Mouse (Mus musculus) limb, embryonic 12.5 days (tissue): ENCODE results near the gene Rassf5. TPM values are rescaled to one million over a fixed set of nuclear protein-coding genes. Genes with fewer than 3 reads are reported as not detected.

Experiments
- ATAC-seq: fragments of 200-750 bp; cut with Nextera tagmentation; 2 replicates; pipeline ENCODE4 v1.8.0; 2017; ENCODE audit warnings: low read depth, moderate TSS enrichment; ENCODE audit not compliant: insufficient number of reproducible peaks, insufficient read depth, low FRiP score, low TSS enrichment
- H3K27ac ChIP-seq: fragments of 300-500 bp; sonication (generic); 2 replicates; pipeline ENCODE4 v1.5.1; 2016; ENCODE audit warnings: mild to moderate bottlenecking, moderate library complexity
- H3K27me3 ChIP-seq: fragments of 300-500 bp; sonication (generic); 2 replicates; pipeline ENCODE4 v1.6.1; 2016; ENCODE audit warnings: mild to moderate bottlenecking, moderate library complexity
- H3K36me3 ChIP-seq: fragments of 300-500 bp; sonication (generic); 2 replicates; pipeline ENCODE4 v1.6.1; 2016; ENCODE audit warnings: mild to moderate bottlenecking, moderate library complexity
- H3K4me1 ChIP-seq: fragments of 300-500 bp; sonication (generic); replicated peaks from 2 replicates; pipeline ENCODE4 v1.6.1; 2016
- H3K4me2 ChIP-seq: fragments of 300-500 bp; sonication (generic); 2 replicates; pipeline ENCODE4 v1.6.1; 2016; ENCODE audit warnings: mild to moderate bottlenecking, moderate library complexity
- H3K4me3 ChIP-seq: fragments of 300-500 bp; sonication (generic); replicated peaks from 2 replicates; pipeline ENCODE4 v1.5.1; 2016; ENCODE audit warnings: mild to moderate bottlenecking
- H3K9ac ChIP-seq: fragments of 300-500 bp; sonication (generic); replicated peaks from 2 replicates; pipeline ENCODE4 v1.6.1; 2016; ENCODE audit warnings: mild to moderate bottlenecking, moderate library complexity
- H3K9me3 ChIP-seq: fragments of 300-500 bp; sonication (generic); 2 replicates; pipeline ENCODE4 v1.6.1; 2016; ENCODE audit warnings: mild to moderate bottlenecking, moderate library complexity
- WGBS: fragments of 180-500 bp; shearing (Covaris S2); methylation state at CpG from one replicate; pipeline ENCODE4 v1.1.7; 2016; 5-methylcytosine and 5-hydroxymethylcytosine counted together
- polyA plus RNA-seq: library from polyadenylated mRNA; unstranded; fragments of >200 nt; fragmentation: Nextera tagmentation; extraction: Ambion mirVana; gene quantifications from 2 replicates; pipeline ENCODE4 v1.2.1, GENCODE M21; 2016

Rassf5 gene
- polyA plus RNA-seq, 1 experiment from 2014 or later = 1.3 TPM

DNA sequence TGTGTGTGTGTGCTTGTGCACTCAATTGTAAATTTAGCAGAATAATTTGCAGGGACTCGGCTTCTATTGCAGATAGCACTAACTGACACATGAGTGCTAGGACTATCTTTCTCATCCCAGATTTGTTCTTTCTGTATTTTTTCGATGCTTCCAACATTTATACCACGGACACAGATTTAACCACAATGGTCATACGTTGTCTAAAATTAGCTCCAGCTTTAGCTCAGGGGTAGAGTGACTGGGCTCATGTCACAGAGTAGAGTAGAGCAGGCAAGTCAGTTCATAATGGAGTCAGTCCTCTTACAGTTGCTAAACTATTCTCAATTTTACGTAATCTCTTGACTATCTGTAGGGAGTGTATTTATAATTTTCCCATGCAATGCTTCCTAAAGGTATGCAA, 16.4 kb downstream of the Rassf5 start:
- H3K27me3 ChIP-seq = no peaks in the 10 kb centered on the region
- H3K36me3 ChIP-seq = no peaks in the 10 kb centered on the region
- peaks cover under 1% of the 10 kb centered on the region; the same call in 1 of the 2 replicates for H3K4me1 ChIP-seq
- no peak overlapping the region for H3K27ac ChIP-seq
- H3K4me3 ChIP-seq = no peak overlapping the region
- H3K4me2 ChIP-seq = no peak overlapping the region
- no peak for ATAC-seq
- no peak overlapping the region for H3K9ac ChIP-seq
- H3K9me3 ChIP-seq = no peaks in the 10 kb centered on the region
- 85% methylated on average over 5 of the region's 5 CpGs for WGBS

DNA sequence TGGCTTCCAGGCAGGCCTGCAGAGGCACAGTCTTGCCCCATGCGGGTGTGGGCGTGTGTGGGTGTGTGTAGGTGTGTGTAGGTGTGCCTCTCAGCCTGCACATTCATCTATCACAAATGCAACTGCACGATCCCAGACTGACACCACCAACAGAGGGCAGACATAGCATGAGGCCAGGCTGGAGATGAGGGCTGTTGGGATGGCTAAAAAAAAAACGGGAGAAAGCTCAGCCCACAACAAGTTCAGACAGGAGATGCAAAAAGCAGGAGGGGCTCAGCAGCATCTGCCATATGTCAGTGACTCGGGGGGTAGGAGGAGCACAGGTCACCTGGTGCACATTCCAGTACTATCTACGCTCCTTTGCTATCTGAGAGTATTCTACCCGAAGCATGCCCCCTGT, 16.8 kb downstream of the Rassf5 start:
- H3K9ac ChIP-seq = no peak overlapping the region
- no peak overlapping the region for H3K27ac ChIP-seq
- H3K9me3 ChIP-seq = no peaks in the 10 kb centered on the region
- WGBS = 58% methylated on average over 7 of the region's 7 CpGs
- no peak overlapping the region for H3K4me3 ChIP-seq
- H3K36me3 ChIP-seq = no peaks in the 10 kb centered on the region
- H3K4me2 ChIP-seq = no peak overlapping the region
- no peaks in the 10 kb centered on the region for H3K27me3 ChIP-seq
- no peak for ATAC-seq
- H3K4me1 ChIP-seq = no peaks in the 10 kb centered on the region

DNA sequence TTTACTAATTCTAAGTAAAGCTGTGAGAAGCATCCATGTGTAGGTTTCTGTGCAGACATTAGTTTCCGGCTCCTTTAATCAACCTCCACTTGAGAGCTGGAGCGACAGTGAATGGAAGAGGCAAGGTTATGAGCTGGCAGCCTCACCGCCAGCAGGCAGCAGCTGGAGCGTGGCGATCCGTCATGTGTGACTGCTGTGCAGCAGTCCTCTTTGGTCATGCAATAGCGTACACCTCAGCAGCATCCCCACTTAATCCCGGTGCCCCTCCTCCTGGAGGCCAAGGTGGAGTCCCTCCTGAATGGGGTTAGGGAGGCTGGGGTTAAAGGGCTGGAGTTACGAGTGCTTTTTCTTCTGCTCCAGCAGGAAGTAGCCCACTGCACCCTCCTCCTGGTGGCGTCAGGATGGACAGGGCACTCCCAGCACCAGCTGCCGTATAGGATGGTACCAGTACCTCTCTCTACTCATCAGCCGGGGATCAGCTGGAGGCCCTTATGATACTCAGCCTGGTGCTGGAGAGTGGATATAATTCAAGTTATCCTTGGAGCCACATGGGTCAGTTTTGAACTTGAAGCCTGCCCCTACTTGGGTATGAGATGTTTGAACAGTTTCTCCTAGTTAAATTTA, 20.1 kb downstream of the Rassf5 start:
- 67% methylated on average over 12 of the region's 12 CpGs for WGBS
- H3K9ac ChIP-seq = no peak overlapping the region
- no peaks in the 10 kb centered on the region for H3K27me3 ChIP-seq
- H3K36me3 ChIP-seq = no peaks in the 10 kb centered on the region
- H3K4me3 ChIP-seq = no peak overlapping the region
- no peaks in the 10 kb centered on the region for H3K9me3 ChIP-seq
- H3K4me2 ChIP-seq = no peak overlapping the region
- H3K4me1 ChIP-seq = no peaks in the 10 kb centered on the region
- no peak overlapping the region for H3K27ac ChIP-seq
- no peak for ATAC-seq

DNA sequence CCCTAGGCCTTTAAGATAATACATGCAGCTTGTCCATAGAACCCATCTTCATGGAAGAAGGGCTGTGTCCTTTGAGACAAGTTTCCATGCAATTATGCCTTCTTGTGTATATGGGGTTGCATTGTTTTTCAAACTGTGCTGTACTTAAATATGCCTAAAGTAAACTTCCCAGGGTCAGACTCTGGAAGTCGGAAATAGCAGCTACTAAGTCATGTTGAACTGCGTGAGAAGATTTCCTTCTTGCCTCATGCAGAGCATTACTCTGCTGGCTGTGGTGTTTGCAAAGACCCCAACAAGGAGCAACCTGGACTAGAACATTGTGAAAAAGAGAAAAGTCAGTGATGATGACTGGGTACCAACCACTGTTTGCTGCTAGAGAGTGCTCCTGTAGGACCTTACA, 21.7 kb downstream of the Rassf5 start:
- no peak for ATAC-seq
- no peaks in the 10 kb centered on the region for H3K27me3 ChIP-seq
- no peaks in the 10 kb centered on the region for H3K36me3 ChIP-seq
- H3K4me2 ChIP-seq = no peak overlapping the region
- no peak overlapping the region for H3K9ac ChIP-seq
- 91% methylated on average over 2 of the region's 2 CpGs for WGBS
- H3K4me1 ChIP-seq = no peaks in the 10 kb centered on the region
- H3K27ac ChIP-seq = no peak overlapping the region
- no peak overlapping the region for H3K4me3 ChIP-seq
- no peaks in the 10 kb centered on the region for H3K9me3 ChIP-seq

DNA sequence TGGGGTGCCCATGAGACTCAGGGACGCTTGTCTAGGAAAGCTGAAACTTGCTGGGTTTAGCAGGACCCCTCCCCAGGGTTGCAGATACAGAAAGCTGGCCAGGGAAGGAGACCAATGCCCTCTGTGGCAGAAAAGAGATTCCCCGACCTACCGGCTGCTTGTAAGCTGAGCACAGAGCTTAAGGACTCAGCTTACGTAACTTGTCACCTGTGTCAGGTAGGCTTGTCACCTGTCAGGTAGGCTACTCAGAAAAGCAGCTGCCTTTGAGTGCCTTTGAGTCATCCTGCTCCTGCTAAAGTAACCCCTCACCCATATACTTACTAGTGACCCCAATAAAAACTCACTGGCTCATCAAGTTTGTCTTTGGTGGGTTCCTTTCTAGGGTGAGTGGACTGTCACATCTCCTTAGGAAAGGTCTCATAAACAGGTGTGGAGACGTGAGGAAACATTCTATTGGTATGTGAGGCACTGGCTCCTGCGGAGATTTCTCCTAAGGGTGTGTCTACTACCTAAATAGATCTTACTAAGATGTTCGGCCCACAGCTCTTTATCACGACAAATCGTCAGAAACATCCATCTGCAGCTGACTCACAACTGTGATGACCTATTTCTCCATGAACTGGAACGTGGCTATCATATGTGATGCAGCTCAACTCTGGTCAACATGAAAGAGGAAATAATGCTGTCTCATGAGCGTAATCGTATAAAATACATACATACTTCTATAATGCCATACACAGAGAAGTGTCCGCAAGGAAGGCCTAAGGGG, 23.1 kb downstream of the Rassf5 start:
- H3K4me1 ChIP-seq = no peaks in the 10 kb centered on the region
- no peak overlapping the region for H3K27ac ChIP-seq
- H3K36me3 ChIP-seq = no peaks in the 10 kb centered on the region
- no peak overlapping the region for H3K4me2 ChIP-seq
- no peak for ATAC-seq
- no peaks in the 10 kb centered on the region for H3K27me3 ChIP-seq
- H3K4me3 ChIP-seq = no peak overlapping the region
- 83% methylated on average over 13 of the region's 13 CpGs for WGBS
- H3K9ac ChIP-seq = no peak overlapping the region
- no peaks in the 10 kb centered on the region for H3K9me3 ChIP-seq

DNA sequence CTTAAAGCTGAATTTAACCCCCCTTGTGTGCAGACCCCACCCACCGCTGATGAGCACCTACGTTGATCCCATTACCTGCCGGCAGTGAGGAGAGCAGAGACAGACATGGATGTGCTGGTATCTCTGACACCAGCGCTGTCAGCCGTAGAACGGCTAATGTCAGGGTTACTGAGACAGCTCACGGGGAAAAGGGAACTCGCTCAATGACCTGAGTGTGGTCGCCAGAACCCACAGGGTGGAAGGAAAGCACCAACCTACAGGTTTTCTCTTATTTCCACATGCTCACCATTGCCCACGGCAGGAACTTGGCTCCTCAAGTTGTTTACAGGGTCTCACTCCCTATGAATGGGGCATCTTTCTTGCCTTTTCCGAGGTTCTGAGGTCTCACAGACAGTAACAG, 26.1 kb downstream of the Rassf5 start:
- Histone ChIP-seq H3K4me3 (no peak overlapping the region), H3K36me3 (no peaks in the 10 kb centered on the region), H3K27me3 (no peaks in the 10 kb centered on the region), H3K4me1 (no peaks in the 10 kb centered on the region), H3K27ac (no peak overlapping the region), H3K9ac (no peak overlapping the region), H3K4me2 (no peak overlapping the region), H3K9me3 (no peaks in the 10 kb centered on the region)
- no peak for ATAC-seq
- WGBS = 90% methylated on average over 11 of the region's 11 CpGs

DNA sequence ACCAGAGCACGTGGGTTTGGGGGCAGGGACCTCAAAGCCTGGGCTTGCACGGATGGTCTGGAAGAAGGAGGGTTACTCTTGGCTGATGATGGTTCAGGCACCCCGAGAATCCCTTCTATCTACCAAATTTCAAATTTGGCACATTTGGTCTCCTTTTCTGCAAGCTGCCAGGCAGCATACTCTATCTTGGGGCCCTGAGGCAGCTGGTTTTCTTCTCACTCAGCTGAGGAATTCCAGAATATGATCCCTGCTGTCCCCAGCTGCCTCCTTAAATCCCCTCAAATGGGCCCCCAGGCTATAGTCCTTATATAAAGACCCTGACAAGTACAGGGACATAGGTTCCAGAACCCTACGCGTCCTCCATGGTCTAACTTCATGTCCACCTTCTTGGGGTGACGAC, 31.7 kb downstream of the Rassf5 start:
- Histone ChIP-seq H3K27ac (no peak overlapping the region), H3K36me3 (no peaks in the 10 kb centered on the region), H3K4me3 (no peak overlapping the region), H3K4me2 (no peak overlapping the region), H3K27me3 (no peaks in the 10 kb centered on the region), H3K4me1 (0 out of 2 replicates have a peak, but pooled peaks cover 11% of the 10 kb centered on the region), H3K9me3 (no peaks in the 10 kb centered on the region), H3K9ac (no peak overlapping the region)
- WGBS = 73% methylated on average over 6 of the region's 6 CpGs
- ATAC-seq = no peak

DNA sequence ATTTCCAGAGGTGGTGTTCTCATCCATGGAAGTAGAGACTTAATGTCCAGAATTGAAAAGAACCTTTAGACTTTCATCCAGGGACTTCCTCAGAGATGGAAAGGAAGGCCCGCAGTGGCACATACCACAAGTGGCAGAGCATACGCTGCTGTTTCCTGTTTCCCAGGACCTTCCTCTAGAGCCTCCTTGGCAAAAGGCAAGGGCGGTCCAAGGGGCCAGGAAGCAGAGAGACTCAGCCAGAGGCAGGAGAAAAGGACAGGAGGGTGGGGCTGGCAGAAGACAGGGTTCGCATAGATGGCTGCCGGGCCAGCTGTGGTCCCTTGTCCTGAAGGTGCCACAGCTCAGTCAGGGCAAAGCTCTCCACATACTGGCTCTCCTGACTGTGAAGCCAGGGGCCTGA, 32.1 kb downstream of the Rassf5 start:
- Histone ChIP-seq H3K4me1 (0 out of 2 replicates have a peak, but pooled peaks cover 11% of the 10 kb centered on the region), H3K9ac (no peak overlapping the region), H3K4me3 (no peak overlapping the region), H3K36me3 (no peaks in the 10 kb centered on the region), H3K27me3 (no peaks in the 10 kb centered on the region), H3K9me3 (no peaks in the 10 kb centered on the region), H3K27ac (no peak overlapping the region), H3K4me2 (no peak overlapping the region)
- WGBS = 59% methylated on average over 5 of the region's 5 CpGs
- no peak for ATAC-seq

DNA sequence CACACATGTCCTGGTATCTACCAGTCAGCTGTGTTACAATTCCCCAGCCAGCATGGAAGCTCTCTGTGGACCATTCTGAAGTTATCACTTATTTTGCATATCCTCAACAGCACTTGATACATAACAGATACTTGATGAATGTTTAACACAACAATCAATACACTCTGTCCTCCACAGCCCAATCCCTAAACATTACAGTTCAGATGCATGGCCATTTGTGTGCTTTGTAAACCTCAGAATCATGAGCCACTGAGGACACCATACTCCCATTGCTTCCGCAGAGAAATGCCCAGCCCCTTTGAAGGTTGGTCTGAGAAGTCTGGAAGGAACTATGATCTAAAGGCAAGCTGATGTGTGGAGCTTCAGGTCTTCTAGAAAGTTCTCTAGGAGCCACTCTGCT, 33.4 kb downstream of the Rassf5 start:
- ATAC-seq = no peak
- Histone ChIP-seq H3K4me3 (no peak overlapping the region), H3K4me1 (peaks cover 11% of the 10 kb centered on the region; the same call in 1 of the 2 replicates), H3K36me3 (no peaks in the 10 kb centered on the region), H3K9me3 (no peaks in the 10 kb centered on the region), H3K27me3 (no peaks in the 10 kb centered on the region), H3K27ac (no peak overlapping the region), H3K9ac (no peak overlapping the region), H3K4me2 (no peak overlapping the region)
- WGBS = 74% methylated on average over 1 of the region's 1 CpGs

DNA sequence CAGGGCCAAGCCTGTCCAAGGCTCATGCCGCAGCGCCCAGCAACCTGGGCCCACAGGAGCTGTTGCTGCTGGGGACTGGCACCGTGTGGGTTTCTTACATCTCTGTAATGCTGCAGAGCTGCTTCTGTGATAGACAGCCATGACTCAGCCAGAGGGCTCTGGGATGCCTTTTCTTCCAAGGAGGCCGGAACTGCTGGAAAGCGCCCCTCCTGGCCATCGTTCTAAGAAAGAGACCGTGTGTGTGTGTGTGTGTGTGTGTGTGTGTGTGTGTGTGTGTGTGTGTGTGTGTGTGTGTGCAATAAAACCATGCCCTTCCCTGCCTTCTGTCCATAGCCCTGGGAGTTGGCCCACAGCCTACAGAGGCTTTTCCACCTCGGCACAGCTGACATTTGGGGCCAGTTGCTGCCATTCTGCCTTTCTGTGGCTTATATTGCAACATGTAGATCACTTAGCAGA, 35.1 kb downstream of the Rassf5 start:
- no peak overlapping the region for H3K27ac ChIP-seq

DNA sequence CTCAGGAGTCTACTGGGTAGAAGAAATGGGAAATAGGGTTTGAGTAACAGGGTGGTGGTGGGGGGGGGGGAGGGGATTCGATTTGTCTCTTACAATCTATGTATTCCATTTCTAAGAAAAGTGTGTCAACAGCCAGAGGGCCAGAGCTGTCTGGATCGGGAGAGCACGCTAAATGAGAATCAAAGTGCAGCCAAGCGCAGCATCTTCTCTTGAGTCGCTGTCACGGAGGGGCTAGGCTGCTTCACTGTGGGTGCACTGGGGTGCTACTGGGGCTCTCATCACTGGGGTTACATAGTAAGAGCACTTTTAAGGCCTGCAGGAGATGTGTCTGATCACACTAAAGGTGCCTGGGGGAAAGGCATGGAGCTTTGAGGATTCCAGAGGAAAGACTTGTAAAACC, 36.3 kb downstream of the Rassf5 start:
- 93% methylated on average over 6 of the region's 6 CpGs for WGBS
- Histone ChIP-seq H3K36me3 (no peaks in the 10 kb centered on the region), H3K9me3 (no peaks in the 10 kb centered on the region), H3K27me3 (no peaks in the 10 kb centered on the region), H3K4me3 (no peak overlapping the region), H3K4me2 (no peak overlapping the region), H3K4me1 (peaks cover 10% of the 10 kb centered on the region; the same call in 1 of the 2 replicates), H3K9ac (no peak overlapping the region), H3K27ac (no peak overlapping the region)
- ATAC-seq = no peak

More for the DNA sequence above, 35.1 kb downstream of the Rassf5 start:
- Histone ChIP-seq H3K27me3 (no peaks in the 10 kb centered on the region), H3K36me3 (no peaks in the 10 kb centered on the region), H3K4me1 (peaks cover 11% of the 10 kb centered on the region; the same call in 1 of the 2 replicates), H3K4me3 (no peak overlapping the region), H3K9me3 (no peaks in the 10 kb centered on the region), H3K4me2 (no peak overlapping the region), H3K9ac (no peak overlapping the region)
- 78% methylated on average over 8 of the region's 8 CpGs for WGBS
- ATAC-seq = no peak
